Mouse (Mus musculus) myocyte (in vitro differentiated cells): Measurements from ENCODE around the gene Slc17a9. TPM values are rescaled to one million over a fixed set of nuclear protein-coding genes. Genes with fewer than 3 reads are reported as not detected.
"Not testable (repeated sequence)": the region's sequence is repeated elsewhere in the genome, so short reads cannot be mapped to it uniquely, and the experiment has no call there.

Source experiments
- H3K27me3 ChIP-seq: one replicate; pipeline ENCODE4 v1.6.1; 2011; ENCODE audit not compliant: control insufficient read depth, insufficient read depth, insufficient read length
- H3K36me3 ChIP-seq: one replicate; pipeline ENCODE4 v1.6.1; 2011; ENCODE audit not compliant: control insufficient read depth, insufficient read depth
- H3K4me2 ChIP-seq: one replicate; pipeline ENCODE4 v1.6.1; 2011; ENCODE audit warnings: low read depth, control low read depth
- H3K4me3 ChIP-seq: one replicate; pipeline ENCODE4 v1.5.1; 2011; ENCODE audit warnings: mild to moderate bottlenecking, control low read depth, moderate library complexity
- H3K79me2 ChIP-seq: one replicate; pipeline ENCODE4 v1.6.1; 2011; ENCODE audit not compliant: control insufficient read depth, insufficient read depth
- H3ac ChIP-seq: one replicate; pipeline ENCODE4 v1.6.1; 2011; ENCODE audit not compliant: control insufficient read depth, insufficient read length
- CEBPB ChIP-seq: IDR thresholded peaks from 2 replicates; pipeline ENCODE4 v1.6.1; 2011; ENCODE audit warnings: mild to moderate bottlenecking, moderate library complexity; ENCODE audit not compliant: poor library complexity, insufficient read depth, severe bottlenecking
- E2F4 ChIP-seq: IDR thresholded peaks from one replicate; pipeline ENCODE4 v1.6.1; 2011; ENCODE audit warnings: mild to moderate bottlenecking, control low read depth, moderate library complexity; ENCODE audit not compliant: insufficient read depth
- MAX ChIP-seq: IDR thresholded peaks from one replicate; pipeline ENCODE4 v1.6.1; 2011; ENCODE audit warnings: low read depth, mild to moderate bottlenecking, control low read depth
- MYOD1 ChIP-seq, 3 experiments: IDR thresholded peaks; one replicate each; pipeline ENCODE4 v1.6.1; 2011; ENCODE audit warnings: control low read depth in 2 of 3, low read depth in 2 of 3, mild to moderate bottlenecking in 2 of 3, moderate library complexity in 1 of 3; ENCODE audit not compliant: insufficient read length in 2 of 3, control insufficient read depth in 1 of 3
- MYOG ChIP-seq, 3 experiments: IDR thresholded peaks; one replicate each; pipeline ENCODE4 v1.6.1; 2011; ENCODE audit warnings: control low read depth in 2 of 3, low read depth in 2 of 3, mild to moderate bottlenecking in 2 of 3; ENCODE audit not compliant: insufficient read length in 2 of 3, control insufficient read depth in 1 of 3, insufficient read depth in 1 of 3
- POLR2AphosphoS2 ChIP-seq: IDR thresholded peaks from one replicate; pipeline ENCODE4 v1.6.1; 2011; ENCODE audit warnings: low read depth, control low read depth; ENCODE audit not compliant: insufficient read length
- REST ChIP-seq: IDR thresholded peaks from one replicate; pipeline ENCODE4 v1.6.1; 2011; ENCODE audit warnings: mild to moderate bottlenecking, control low read depth, moderate library complexity; ENCODE audit not compliant: insufficient read depth, insufficient read length
- SRF ChIP-seq: IDR thresholded peaks from one replicate; pipeline ENCODE4 v1.6.1; 2011; ENCODE audit warnings: low read depth; ENCODE audit not compliant: control insufficient read depth, insufficient read length
- TCF12 ChIP-seq: IDR thresholded peaks from one replicate; pipeline ENCODE4 v1.6.1; 2011; ENCODE audit warnings: mild to moderate bottlenecking, control low read depth; ENCODE audit not compliant: poor library complexity, insufficient read depth, severe bottlenecking
- TCF3 ChIP-seq: IDR thresholded peaks from one replicate; pipeline ENCODE4 v1.6.1; 2011; ENCODE audit warnings: low read depth, control low read depth; ENCODE audit not compliant: insufficient read length
- USF1 ChIP-seq: IDR thresholded peaks from one replicate; pipeline ENCODE4 v1.6.1; 2011; ENCODE audit warnings: low read depth, mild to moderate bottlenecking, control low read depth, moderate library complexity
- polyA plus RNA-seq: library from polyadenylated mRNA; unstranded; fragments of >200 nt; fragmentation: generic; extraction: Trizol; gene quantifications from one replicate; pipeline ENCODE4 v1.2.1, GENCODE M21; 2012; ENCODE audit warnings: missing spikeins

The Slc17a9 gene
- polyA plus RNA-seq, 1 experiment = 0.22 TPM

GRCm38 (mm10) chr2:180712037-180712689 is 12.9 kb upstream of the Slc17a9 start:
- TF ChIP-seq MAX = no peak
- TF ChIP-seq USF1 = no peak
- no peak for TF ChIP-seq E2F4
- no peak for TF ChIP-seq SRF
- no peak for TF ChIP-seq MYOD1 (IDR thresholded peaks at IDR 0.05; ENCODE audit: control insufficient read depth in 1 of 3, insufficient read length in 2 of 3, low read depth in 2 of 3)
- TF ChIP-seq TCF3 = no peak
- no peak for TF ChIP-seq CEBPB
- no peak overlapping the region for H3ac ChIP-seq
- no peaks in the 10 kb centered on the region for H3K27me3 ChIP-seq
- peaks cover 55% of the 10 kb centered on the region for H3K79me2 ChIP-seq
- H3K36me3 ChIP-seq = peaks cover 20% of the 10 kb centered on the region
- H3K4me3 ChIP-seq = peak overlapping the region; percentile 96
- no peak overlapping the region for H3K4me2 ChIP-seq

- H3K36me3 ChIP-seq = peaks cover 43% of the 10 kb centered on the region
These were observed 2.3 kb upstream of the Slc17a9 start for GRCm38 (mm10) chr2:180722748-180723147.

GRCm38 (mm10) chr2:180723865-180724264 is 1.2 kb upstream of the Slc17a9 start:
- Histone ChIP-seq H3K4me2 (no peak overlapping the region), H3K27me3 (no peaks in the 10 kb centered on the region), H3ac (no peak overlapping the region), H3K4me3 (no peak overlapping the region), H3K79me2 (no peaks in the 10 kb centered on the region), H3K36me3 (peaks cover 38% of the 10 kb centered on the region)
- TF ChIP-seq CEBPB = no peak

More at GRCm38 (mm10) chr2:180722748-180723147, 2.3 kb upstream of the Slc17a9 start:
- not testable (repeated sequence) for H3K79me2 ChIP-seq, H3K4me3 ChIP-seq, H3K27me3 ChIP-seq, H3K4me2 ChIP-seq, H3ac ChIP-seq

- Histone ChIP-seq H3ac (no peak overlapping the region), H3K4me3 (no peak overlapping the region), H3K27me3 (no peaks in the 10 kb centered on the region), H3K79me2 (no peaks in the 10 kb centered on the region), H3K4me2 (peak overlapping the region; percentile 38), H3K36me3 (peaks cover 27% of the 10 kb centered on the region)
- TF ChIP-seq POLR2AphosphoS2 = no peak
- TF ChIP-seq USF1 = no peak
- TF ChIP-seq MYOD1 (IDR thresholded peaks at IDR 0.05; ENCODE audit: control insufficient read depth in 1 of 3, insufficient read length in 2 of 3, low read depth in 2 of 3) = no peak
- TF ChIP-seq MYOG (IDR thresholded peaks at IDR 0.05; ENCODE audit: control insufficient read depth in 1 of 3, insufficient read depth in 1 of 3, insufficient read length in 2 of 3, low read depth in 2 of 3) = no peak
- TF ChIP-seq MAX = no peak
- TF ChIP-seq E2F4 = no peak
- no peak for TF ChIP-seq CEBPB
- TF ChIP-seq SRF = no peak
- TF ChIP-seq REST = no peak
- no peak for TF ChIP-seq TCF3
These were observed 333 bp downstream of the Slc17a9 start for GRCm38 (mm10) chr2:180725414-180725778.

GRCm38 (mm10) chr2:180725856-180726629 is 980 bp downstream of the Slc17a9 start:
- Histone ChIP-seq H3ac (no peak overlapping the region), H3K27me3 (peaks cover 1% of the 10 kb centered on the region), H3K4me3 (no peak overlapping the region), H3K36me3 (peaks cover 21% of the 10 kb centered on the region), H3K79me2 (no peaks in the 10 kb centered on the region), H3K4me2 (no peak overlapping the region)
- TF ChIP-seq MYOD1 (IDR thresholded peaks at IDR 0.05; ENCODE audit: control insufficient read depth in 1 of 3, insufficient read length in 2 of 3, low read depth in 2 of 3) (no peak), POLR2AphosphoS2 (no peak), TCF12 (no peak), TCF3 (no peak), SRF (no peak), REST (no peak), MAX (no peak)
